Mouse (Mus musculus) thymus, postnatal 25 days (tissue): ENCODE measurements around the gene Dmrtc2.
A peak's percentile ranks its signal among the peaks of the same experiment; 100 is the strongest.
"Not testable (repeated sequence)": the region's sequence is repeated elsewhere in the genome, so short reads cannot be mapped to it uniquely, and the experiment has no call there.

Source experiments
- DNase-seq: peaks from one replicate; pipeline ENCODE4 v3.0.0; 2022

The Dmrtc2 gene

GRCm38 (mm10) chr7:24869532-24870165 is at the start of gene Dmrtc2, which contains the start of gene Lypd4:
Gene Dmrtc2, plus strand, starts transcription at chr7:24870057.
Gene Lypd4, minus strand, starts transcription at chr7:24869941.
- DNase-seq = no peak

GRCm38 (mm10) chr7:24824452-24824851 is 45.4 kb upstream of the Dmrtc2 start:
- DNase-seq = no peak

- DNase-seq = no peak
Observed at GRCm38 (mm10) chr7:24827181-24827580, 42.7 kb upstream of the Dmrtc2 start.

GRCm38 (mm10) chr7:24838732-24839409 is 31.0 kb upstream of the Dmrtc2 start:
- peak; percentile 17 for DNase-seq

GRCm38 (mm10) chr7:24839410-24839808 is 30.4 kb upstream of the Dmrtc2 start:
- DNase-seq = peak; percentile 24

- no peak for DNase-seq
Observed at GRCm38 (mm10) chr7:24840331-24840730, 29.5 kb upstream of the Dmrtc2 start.

- DNase-seq = no peak
Observed at GRCm38 (mm10) chr7:24841009-24841408, 28.8 kb upstream of the Dmrtc2 start.

- DNase-seq = no peak
Observed at GRCm38 (mm10) chr7:24844144-24844543, 25.7 kb upstream of the Dmrtc2 start.

- DNase-seq = no peak
Observed at GRCm38 (mm10) chr7:24845181-24845580, 24.7 kb upstream of the Dmrtc2 start.

GRCm38 (mm10) chr7:24845713-24846112 is 24.1 kb upstream of the Dmrtc2 start:
- DNase-seq = no peak

- DNase-seq = not testable (repeated sequence)
Observed at GRCm38 (mm10) chr7:24846576-24846975, 23.3 kb upstream of the Dmrtc2 start.

GRCm38 (mm10) chr7:24850162-24850561 is 19.7 kb upstream of the Dmrtc2 start:
- no peak for DNase-seq

- DNase-seq = no peak
Observed at GRCm38 (mm10) chr7:24850899-24851303, 19.0 kb upstream of the Dmrtc2 start.

- DNase-seq = no peak
Observed at GRCm38 (mm10) chr7:24851596-24852325, 18.1 kb upstream of the Dmrtc2 start.

- DNase-seq = no peak
Observed at GRCm38 (mm10) chr7:24852557-24853232, 17.2 kb upstream of the Dmrtc2 start.

- no peak for DNase-seq
Observed at GRCm38 (mm10) chr7:24853233-24853563, 16.7 kb upstream of the Dmrtc2 start.

GRCm38 (mm10) chr7:24853695-24854094 is 16.2 kb upstream of the Dmrtc2 start:
- no peak for DNase-seq

GRCm38 (mm10) chr7:24856460-24857120 is 13.3 kb upstream of the Dmrtc2 start:
- DNase-seq = no peak

- no peak for DNase-seq
Observed at GRCm38 (mm10) chr7:24859234-24859633, 10.6 kb upstream of the Dmrtc2 start.

GRCm38 (mm10) chr7:24861913-24862312 is 7.9 kb upstream of the Dmrtc2 start, which contains the start of gene Gm9844:
Gene Gm9844, plus strand, starts transcription at chr7:24862213.
- DNase-seq = no peak

GRCm38 (mm10) chr7:24862853-24863252 is 7.0 kb upstream of the Dmrtc2 start:
- DNase-seq = no peak

GRCm38 (mm10) chr7:24864156-24864555 is 5.7 kb upstream of the Dmrtc2 start:
- no peak for DNase-seq

GRCm38 (mm10) chr7:24869080-24869479 is 777 bp upstream of the Dmrtc2 start:
- no peak for DNase-seq
